Mouse (Mus musculus) adrenal gland, adult 2 months (tissue): Measurements from ENCODE around the gene Dip2a. TPM values are rescaled to one million over a fixed set of nuclear protein-coding genes. Genes with fewer than 3 reads are reported as not detected.

ENCODE experiments used
- DNase-seq: peaks from one replicate; pipeline ENCODE4 v3.0.0; 2021
- polyA plus RNA-seq: library from polyadenylated mRNA; depleted of rRNA; stranded (reverse); fragments of >200 nt; gene quantifications from 2 replicates; pipeline ENCODE4 v1.2.3, GENCODE M21; 2012; rRNA removed
- total RNA-seq, 2 experiments: library from RNA; stranded (reverse); gene quantifications; 2 replicates each; pipeline ENCODE4 v1.2.3; 2021

The Dip2a gene
- total and polyA plus RNA-seq, 3 experiments, result 16.7 to 23.8 (median 19.2) TPM

GRCm38 (mm10) chr10:76246601-76247000 lies 98.5 kb downstream of the Dip2a start:
- no peak for DNase-seq

GRCm38 (mm10) chr10:76245106-76245505 lies 100.0 kb downstream of the Dip2a start:
- no peak for DNase-seq

GRCm38 (mm10) chr10:76239401-76239800 lies 105.7 kb downstream of the Dip2a start:
- no peak for DNase-seq

- peak; percentile 94 for DNase-seq
These were observed 107.5 kb downstream of the Dip2a start, which contains the start of gene Prmt2 for GRCm38 (mm10) chr10:76237341-76238225. TSS of gene Prmt2 (minus strand) at chr10:76237865.

GRCm38 (mm10) chr10:76229627-76230026 lies 115.5 kb downstream of the Dip2a start:
- no peak for DNase-seq

GRCm38 (mm10) chr10:76225944-76226343 lies 119.1 kb downstream of the Dip2a start:
- no peak for DNase-seq

- DNase-seq, result no peak
These were observed 126.9 kb downstream of the Dip2a start for GRCm38 (mm10) chr10:76218240-76218639.

- DNase-seq, result no peak
These were observed 128.0 kb downstream of the Dip2a start for GRCm38 (mm10) chr10:76217056-76217455.

GRCm38 (mm10) chr10:76214161-76214560 lies 130.9 kb downstream of the Dip2a start:
- DNase-seq, result no peak

GRCm38 (mm10) chr10:76212121-76212520 lies 133.0 kb downstream of the Dip2a start:
- no peak for DNase-seq

- no peak for DNase-seq
These were observed 134.3 kb downstream of the Dip2a start for GRCm38 (mm10) chr10:76210806-76211205.

Other genes starting within 250 kb of the Dip2a start
- not detected for gene Slc5a4b, start 234.3 kb downstream of the Dip2a start, total RNA-seq
- gene Slc5a4b, start 234.3 kb downstream of the Dip2a start, polyA plus RNA-seq, result not detected in 2 replicates
- gene Slc5a4a, start 197.8 kb downstream of the Dip2a start, total RNA-seq, result not detected
- not detected in 2 replicates for gene Slc5a4a, start 197.8 kb downstream of the Dip2a start, polyA plus RNA-seq
- gene Prmt2, start 107.4 kb downstream of the Dip2a start, total RNA-seq, result 10 to 100 TPM; 19.0 to 25.9 TPM
- gene Prmt2, start 107.4 kb downstream of the Dip2a start, polyA plus RNA-seq, result 22.1 and 27.4 TPM in 2 replicates
- gene S100b, start 91.4 kb downstream of the Dip2a start, total RNA-seq, result 10 to 100 TPM; 11.6 to 26.6 TPM
- 2.0 TPM in 2 replicates for gene S100b, start 91.4 kb downstream of the Dip2a start, polyA plus RNA-seq
- not detected for gene AC141477.1, start 95.2 kb upstream of the Dip2a start, total RNA-seq
- not detected in 2 replicates for gene AC141477.1, start 95.2 kb upstream of the Dip2a start, polyA plus RNA-seq
- 10 to 100 TPM; 13.5 to 14.6 TPM for gene Pcnt, start 97.5 kb upstream of the Dip2a start, total RNA-seq
- 6.9 and 7.4 TPM in 2 replicates for gene Pcnt, start 97.5 kb upstream of the Dip2a start, polyA plus RNA-seq
- not detected for gene 2610028H24Rik, start 103.8 kb upstream of the Dip2a start, total RNA-seq
- gene 2610028H24Rik, start 103.8 kb upstream of the Dip2a start, polyA plus RNA-seq, result not detected in 2 replicates
- 10 to 100 TPM; 24.3 to 29.5 TPM for gene Mcm3ap, start 123.6 kb upstream of the Dip2a start, total RNA-seq
- gene Mcm3ap, start 123.6 kb upstream of the Dip2a start, polyA plus RNA-seq, result 12.1 and 13.3 TPM in 2 replicates
- 1 to 10 TPM; 2.5 to 2.8 TPM for gene Ybey, start 123.8 kb upstream of the Dip2a start, total RNA-seq
- 4.1 and 5.3 TPM in 2 replicates for gene Ybey, start 123.8 kb upstream of the Dip2a start, polyA plus RNA-seq
- gene Lss, start 186.3 kb upstream of the Dip2a start, total RNA-seq, result 10 to 100 TPM; 55.1 to 81.0 TPM
- gene Lss, start 186.3 kb upstream of the Dip2a start, polyA plus RNA-seq, result 51.5 and 78.9 TPM in 2 replicates
- gene Spatc1l, start 217.0 kb upstream of the Dip2a start, total RNA-seq, result not detected
- gene Spatc1l, start 217.0 kb upstream of the Dip2a start, polyA plus RNA-seq, result 0.08 TPM in 1 of 2 replicates, not detected in the other
- gene Ftcd, start 230.4 kb upstream of the Dip2a start, total RNA-seq, result under 1 TPM in 1 of 2 experiments, not detected in 1; 0.95 TPM
- gene Ftcd, start 230.4 kb upstream of the Dip2a start, polyA plus RNA-seq, result 0.33 TPM in 1 of 2 replicates, not detected in the other